Mouse (Mus musculus) heart, adult 11 months (tissue): Measurements from ENCODE around the gene Pfkp.

Experiments used
- DNase-seq: peaks from one replicate; pipeline ENCODE4 v3.0.0; 2022

Gene Pfkp

DNA sequence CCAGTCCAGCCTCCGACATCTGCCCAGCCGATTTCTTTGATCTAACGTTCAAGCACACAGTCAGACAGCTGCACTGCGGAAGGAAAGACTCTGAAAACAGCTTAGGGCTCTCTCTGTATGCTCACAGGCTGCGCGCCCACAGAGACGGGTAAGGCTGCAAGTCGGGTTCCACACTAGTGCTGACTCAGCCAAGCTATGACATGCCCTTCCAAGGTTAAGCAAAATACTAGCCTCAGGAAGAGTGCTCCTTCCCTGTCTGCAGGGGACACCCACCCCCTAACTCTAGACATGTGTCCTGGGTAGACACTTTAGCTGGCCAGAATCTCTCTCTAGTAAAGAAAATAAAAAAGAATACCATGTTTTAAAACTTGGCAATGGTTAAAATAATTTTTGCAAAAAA is 48.0 kb downstream of the Pfkp start:
- DNase-seq, result peak; percentile 74

DNA sequence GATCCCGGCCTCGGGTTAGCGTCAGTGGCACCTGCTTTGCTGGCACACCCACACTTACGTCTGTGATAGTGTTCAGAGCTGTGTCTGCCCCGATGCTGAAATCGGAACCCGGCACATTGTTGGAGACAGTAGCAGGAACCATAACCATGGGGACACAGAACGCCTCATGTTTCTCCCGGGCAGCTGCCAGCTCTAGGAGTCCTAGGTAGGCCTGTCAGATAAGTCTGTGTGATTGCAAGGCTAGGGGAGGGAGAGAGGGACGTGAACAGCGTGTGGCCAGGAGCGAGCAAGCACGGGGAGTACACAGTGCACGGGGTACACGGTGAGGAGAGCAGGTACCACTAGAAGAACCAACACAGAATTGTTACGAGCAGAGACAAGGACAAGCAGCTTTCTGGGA is 50.8 kb downstream of the Pfkp start:
- DNase-seq, result peak; percentile 94

DNA sequence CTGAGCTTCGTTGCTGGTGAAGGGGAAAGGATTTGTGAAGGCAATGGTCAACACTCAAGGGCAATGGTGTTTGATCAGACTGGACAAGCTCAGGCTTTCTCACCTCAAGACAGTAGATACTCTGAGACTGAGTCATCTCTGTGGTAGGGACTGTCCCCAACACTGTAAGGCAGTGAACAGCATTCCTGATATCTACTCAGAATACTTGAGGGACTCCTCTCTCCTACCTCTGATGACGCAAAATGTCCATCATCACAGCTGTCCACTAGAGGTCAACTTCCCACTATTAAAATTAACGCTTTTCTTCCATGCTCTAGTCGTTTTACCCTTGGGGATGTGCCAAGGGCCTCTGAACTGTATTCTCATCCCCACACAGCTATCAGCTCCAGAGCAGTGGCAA is 53.2 kb downstream of the Pfkp start:
- peak; percentile 61 for DNase-seq

DNA sequence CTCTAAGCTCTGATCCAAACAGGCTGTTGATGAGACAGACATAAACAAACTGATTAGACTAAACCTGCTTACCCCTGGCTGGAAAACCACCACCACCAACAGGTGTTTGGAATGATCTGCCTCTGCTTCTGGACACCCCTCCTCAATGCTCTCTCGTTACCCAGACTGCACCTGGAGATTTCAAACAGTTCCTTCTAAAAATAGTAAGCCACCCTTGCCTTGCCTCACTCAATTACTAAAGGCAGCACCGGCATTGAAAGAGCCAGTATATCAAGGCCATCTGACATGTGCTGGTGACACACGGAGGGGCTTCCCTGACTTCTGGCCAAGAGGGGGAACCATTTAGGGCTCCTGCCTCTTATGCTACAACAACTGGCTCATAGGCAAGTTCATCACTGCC is 57.7 kb downstream of the Pfkp start:
- peak; percentile 66 for DNase-seq

DNA sequence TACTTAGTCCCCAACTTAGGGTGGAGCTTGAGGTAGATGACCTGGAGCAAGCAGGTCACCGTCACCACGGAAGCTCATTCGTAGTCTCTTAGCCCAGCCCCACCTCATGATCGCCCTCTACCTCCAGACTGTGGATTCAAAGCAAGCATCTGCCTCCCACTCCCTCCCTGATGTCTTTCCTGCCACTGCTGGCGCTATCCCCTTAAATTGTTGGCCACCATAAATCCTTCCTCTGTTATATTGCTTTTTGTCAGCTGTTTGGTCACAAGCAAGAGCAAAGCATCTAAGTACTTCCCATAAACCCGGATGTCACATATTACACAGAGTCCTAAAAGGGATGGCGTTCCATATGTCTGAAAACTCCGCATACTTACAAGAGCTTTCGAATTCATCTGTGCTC is 62.6 kb downstream of the Pfkp start:
- peak; percentile 41 for DNase-seq

DNA sequence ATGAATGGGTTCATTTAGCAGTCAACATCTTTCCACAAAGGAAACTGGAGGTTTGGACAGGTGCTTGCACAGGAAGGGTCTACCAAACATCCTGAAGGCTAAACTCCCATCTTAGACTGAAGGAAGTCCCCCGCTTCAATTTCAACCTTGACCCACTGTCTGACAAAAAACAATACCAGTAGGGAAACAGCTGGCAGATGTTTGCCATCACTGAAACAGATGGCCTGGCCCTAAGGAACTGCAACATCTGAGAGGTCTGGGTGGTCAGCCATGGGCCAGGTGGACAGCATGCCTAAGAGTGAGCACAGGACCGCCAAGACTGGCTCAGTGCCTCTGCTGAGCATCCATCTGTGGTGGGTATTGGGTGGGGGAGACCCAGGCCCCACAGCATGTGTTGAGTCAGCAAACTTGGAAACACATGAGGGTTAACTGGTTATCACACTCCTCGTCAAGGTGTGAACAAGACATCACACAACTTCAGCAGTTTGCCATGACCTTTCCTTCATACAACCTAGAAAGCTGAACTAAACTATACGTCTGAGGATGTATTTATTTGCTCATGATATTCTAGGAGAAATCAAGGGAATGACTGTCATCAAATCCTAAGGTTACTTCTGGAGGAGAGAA is 65.0 kb downstream of the Pfkp start:
- no peak for DNase-seq

DNA sequence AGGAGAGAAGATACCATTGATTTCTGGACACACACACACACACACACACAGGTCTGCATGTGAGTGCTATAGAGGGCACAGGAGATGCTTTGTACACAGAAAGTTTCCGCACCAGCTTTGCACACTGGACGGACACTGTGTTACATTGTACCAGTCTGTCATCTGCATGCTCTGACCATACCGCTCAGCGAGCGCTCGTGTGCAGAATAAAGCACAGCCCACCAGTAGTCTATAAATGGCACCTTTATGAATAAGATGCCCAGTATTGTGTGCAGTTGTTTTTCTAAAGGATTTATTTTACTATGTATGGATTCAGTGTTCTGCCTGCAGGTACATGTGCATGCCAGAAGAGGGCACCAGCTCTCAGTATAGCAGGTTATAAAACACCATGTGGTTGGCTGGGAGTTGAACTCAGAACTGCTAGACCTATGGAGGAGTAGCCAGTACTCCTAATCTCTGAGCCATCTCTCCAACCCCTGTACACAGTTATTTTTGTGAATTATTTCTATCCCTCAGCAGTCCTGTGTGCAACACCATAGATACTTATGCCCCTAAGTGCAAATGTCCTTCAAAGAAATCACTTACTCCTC is 72.6 kb downstream of the Pfkp start:
- DNase-seq, result no peak

DNA sequence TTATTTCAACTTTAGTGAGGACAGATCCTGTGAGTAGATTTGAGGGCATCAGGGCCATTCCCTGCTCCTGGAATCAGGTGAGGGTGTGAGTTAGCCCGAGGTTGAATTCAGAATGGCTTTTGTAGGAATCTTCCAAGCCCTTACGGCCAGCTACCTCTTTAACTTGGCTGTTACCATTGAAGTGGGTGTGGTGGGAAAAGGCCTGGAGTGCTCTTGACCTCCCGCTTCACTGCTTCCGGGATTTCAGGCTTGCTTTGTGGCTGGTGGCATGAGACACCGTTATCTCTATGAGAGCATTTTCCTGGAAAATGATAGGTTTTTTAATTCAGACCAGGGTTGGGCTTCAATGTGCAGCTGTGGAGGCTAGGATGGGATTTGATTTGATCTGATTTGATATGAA is 83.0 kb downstream of the Pfkp start:
- DNase-seq, result no peak

DNA sequence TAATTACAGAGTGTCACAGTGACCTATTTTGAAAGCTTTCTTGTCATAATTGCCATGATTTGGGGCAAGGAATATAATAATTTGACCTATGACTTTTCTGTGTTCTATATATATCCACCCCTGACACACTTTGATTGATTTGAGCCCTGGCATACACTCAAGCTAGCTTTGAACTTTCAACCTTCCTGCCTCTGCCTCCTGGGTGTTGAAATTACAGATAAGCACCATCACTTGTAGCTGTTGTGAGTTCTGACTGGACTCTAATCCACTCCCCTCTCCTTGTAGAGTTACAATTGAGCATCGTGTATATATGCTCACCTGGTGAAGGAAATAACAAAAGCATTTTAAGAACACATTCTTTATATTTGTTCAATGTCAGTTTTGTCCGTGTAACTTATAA is 86.2 kb downstream of the Pfkp start:
- DNase-seq, result peak; percentile 36

DNA sequence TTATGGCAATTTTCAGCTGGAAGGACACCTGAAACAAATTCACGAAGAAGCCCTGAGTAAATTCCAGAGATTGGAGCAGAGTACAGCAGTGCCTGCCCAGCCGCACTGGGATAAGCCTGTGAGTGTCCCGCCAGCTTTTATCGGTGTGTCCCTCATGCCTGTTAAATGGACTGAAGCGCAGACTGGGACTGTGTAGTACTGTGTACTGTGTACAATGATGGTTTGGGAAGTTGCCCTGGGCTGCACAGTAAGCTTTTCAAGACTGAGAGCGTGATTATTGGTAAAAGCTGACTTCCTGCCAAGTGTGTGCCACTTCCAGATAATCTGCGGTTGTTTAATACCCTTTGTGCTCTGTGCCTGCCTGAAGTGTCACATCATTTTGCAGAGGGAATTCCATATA is 90.8 kb downstream of the Pfkp start:
- peak; percentile 80 for DNase-seq

DNA sequence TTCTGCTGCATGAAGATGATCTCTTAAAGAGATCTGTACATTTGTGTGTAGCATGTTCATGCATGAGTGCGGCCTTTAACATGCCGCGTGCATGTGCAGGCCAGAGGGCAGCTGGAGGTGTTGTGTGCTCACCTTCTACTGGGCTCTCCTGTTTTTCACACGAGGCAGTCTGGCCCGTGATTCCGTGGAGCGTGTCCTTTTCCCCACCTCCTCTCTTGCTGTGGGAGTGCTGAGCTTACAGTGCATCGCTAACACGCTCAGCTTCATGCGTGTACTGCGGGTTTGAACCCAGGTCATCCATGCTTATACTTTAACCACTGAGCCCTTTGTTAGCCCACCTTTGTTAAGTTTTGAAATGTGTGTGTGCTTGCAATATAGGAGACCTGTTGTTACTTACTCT is 92.9 kb downstream of the Pfkp start:
- peak; percentile 86 for DNase-seq

DNA sequence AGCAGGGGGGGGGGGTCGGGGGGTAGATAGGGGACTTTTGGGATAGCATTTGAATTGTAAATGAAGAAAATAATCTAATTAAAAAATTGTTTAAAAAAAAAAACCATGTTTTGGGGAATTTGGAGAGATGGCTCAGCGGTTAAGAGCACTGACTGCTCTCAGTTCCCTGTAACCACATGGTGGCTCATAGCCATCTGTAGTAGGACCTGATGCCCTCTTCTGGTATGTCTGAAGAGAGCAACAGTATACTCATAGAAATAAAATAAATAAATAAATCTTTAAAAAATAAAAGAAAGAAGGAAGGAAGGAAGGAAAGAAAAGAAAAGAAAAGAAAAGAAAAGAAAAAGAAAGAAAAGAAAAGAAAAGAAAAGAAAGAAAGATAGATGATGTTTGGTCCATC is 94.9 kb downstream of the Pfkp start:
- peak; percentile 42 for DNase-seq

DNA sequence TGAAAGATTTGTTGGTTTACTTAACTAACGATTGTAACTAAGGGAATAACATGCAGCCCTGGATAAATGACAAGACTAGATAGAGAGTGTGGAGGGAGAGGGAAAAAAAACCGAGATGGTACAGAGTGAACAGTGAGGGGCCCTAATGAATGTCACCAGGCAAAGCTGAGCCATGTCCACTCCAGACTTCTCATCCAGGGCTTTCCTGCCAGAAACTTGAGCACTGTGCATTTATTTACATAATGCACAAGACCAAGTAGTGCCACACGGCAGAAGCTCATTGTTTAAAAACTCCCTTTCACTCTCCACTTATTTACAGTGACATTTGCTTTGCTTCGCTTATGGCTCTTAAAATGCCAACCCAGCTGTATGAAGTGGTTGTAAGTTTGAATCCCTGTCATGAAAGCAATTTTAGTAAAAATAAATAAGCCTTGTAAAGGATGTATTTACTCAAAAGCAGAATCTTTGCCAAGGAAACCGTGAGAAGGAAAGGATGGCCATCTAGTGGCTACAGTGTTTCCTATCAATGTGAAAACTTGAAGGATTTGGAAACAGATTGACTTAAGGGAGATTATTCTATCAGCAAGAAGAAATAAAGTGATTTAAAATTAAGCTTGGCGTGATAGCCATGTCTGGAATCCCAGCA is 113.2 kb downstream of the Pfkp start:
- DNase-seq, result no peak

DNA sequence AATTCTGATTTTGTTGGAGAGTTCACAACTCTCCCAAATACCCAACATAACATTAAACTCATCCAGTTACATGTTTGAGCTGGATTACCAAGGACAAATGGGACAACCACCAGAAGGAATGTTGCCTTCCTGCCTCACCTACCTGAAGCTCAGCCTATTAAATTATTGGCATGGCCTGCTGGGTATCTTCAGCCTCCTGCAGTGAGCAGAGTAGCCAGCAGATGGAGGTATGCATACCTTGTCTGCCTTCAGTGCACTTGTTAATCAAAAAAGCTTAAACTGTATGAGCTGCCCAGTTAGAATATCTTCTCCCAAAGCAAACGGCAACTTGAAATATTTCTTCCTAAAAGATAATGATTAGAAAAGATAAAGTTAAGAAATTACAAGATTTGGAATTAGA is 115.9 kb downstream of the Pfkp start:
- DNase-seq, result no peak
